Mouse (Mus musculus) bone marrow macrophage, adult 2 months (primary cell): Measurements from ENCODE around the gene Plaa.

Source experiments
- CTCF ChIP-seq: IDR thresholded peaks from 2 replicates; pipeline ENCODE4 v1.5.1; 2012; ENCODE audit warnings: low read depth, mild to moderate bottlenecking, low read length, moderate library complexity
- POLR2A ChIP-seq: IDR thresholded peaks from 2 replicates; pipeline ENCODE4 v1.6.1; 2012; ENCODE audit warnings: mild to moderate bottlenecking, low read depth, low read length, borderline replicate concordance

DNA sequence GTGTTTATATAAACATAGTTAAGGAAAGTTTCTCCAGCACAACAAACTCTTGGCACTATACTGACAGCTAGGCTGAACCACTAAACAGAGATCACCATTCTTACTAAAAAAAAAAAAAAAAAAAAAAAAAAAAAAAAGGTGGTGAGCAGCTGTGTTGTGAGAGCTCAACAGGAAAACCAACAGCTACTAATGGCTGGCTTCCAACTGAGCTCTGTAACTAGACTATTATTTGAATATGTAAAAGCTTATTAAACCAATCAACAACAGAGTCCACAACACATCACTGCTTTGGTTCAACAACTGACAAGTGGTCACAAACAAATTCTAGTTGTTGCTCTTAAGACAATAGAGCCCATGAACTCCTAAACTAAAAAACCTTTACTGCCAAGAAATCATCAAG lies 69.8 kb downstream of the Plaa start:
- TF ChIP-seq POLR2A (no peak), CTCF (no peak)
